Mouse (Mus musculus): ENCODE results near the gene Krcc1.
"Not testable (repeated sequence)": the region's sequence is repeated elsewhere in the genome, so short reads cannot be mapped to it uniquely, and the experiment has no call there.

The Krcc1 gene

DNA sequence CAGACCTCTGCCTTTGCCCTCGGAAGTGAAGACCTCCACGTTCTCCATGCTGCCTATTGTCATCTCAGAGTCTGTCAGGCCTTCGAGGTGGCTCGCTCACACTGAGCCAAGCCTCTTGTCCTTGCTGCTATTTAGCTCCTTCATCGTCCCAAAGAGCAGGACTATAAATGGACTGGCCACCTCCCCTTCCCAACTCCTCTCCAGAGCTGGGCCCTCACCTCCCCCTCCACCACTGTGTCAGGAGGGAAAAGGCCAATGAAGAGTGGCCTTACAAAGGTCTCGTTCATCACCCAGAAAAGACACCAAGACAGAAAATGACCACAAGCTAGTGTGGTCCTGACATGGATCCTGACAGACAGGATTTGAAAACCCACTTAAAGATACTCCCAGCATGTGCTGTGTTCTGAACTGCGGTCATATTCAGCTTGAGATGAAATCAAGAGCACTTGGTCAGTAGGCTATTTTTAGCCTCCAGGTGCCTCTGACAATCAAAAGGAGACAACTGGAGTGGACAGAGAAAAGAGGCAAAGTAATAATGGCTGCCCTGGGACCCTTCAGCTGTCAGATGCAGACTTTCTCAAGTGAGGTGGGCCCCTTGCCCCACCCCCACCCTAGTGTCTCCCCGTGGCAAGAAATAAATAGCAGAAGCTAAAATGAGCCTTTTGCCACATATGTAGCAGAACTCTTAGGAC is 9.2 kb upstream of the Krcc1 start:
- DNase-seq (ENCODE audit: low spot score) = no peak

DNA sequence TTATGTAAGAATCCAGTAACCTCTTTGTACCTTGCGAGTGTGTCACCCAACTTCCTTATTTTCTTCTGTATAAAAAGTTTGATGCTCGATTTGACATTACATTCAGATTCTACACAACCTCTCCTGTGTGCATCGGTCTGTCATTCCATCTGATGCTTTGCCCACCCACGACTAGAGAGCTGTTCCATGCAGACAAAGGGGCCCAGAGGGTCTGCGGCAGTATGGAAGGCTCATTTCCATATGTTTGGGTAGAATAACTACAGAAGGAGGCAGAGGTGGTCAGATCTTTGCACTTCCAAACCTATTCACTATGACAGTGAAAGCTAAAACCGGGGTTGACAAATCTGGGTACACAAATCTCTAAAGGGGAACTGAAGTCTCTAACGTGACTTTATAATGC is 3.9 kb upstream of the Krcc1 start:
- not testable (repeated sequence) for DNase-seq (ENCODE audit: low spot score)

- DNase-seq (ENCODE audit: low spot score) = peak; percentile 72
Measured at GRCm38 (mm10) chr6:71268929-71269685, 2.4 kb upstream of the Krcc1 start.

- not testable (repeated sequence) for DNase-seq (ENCODE audit: low spot score)
Measured at GRCm38 (mm10) chr6:71269686-71270050, 1.8 kb upstream of the Krcc1 start.

DNA sequence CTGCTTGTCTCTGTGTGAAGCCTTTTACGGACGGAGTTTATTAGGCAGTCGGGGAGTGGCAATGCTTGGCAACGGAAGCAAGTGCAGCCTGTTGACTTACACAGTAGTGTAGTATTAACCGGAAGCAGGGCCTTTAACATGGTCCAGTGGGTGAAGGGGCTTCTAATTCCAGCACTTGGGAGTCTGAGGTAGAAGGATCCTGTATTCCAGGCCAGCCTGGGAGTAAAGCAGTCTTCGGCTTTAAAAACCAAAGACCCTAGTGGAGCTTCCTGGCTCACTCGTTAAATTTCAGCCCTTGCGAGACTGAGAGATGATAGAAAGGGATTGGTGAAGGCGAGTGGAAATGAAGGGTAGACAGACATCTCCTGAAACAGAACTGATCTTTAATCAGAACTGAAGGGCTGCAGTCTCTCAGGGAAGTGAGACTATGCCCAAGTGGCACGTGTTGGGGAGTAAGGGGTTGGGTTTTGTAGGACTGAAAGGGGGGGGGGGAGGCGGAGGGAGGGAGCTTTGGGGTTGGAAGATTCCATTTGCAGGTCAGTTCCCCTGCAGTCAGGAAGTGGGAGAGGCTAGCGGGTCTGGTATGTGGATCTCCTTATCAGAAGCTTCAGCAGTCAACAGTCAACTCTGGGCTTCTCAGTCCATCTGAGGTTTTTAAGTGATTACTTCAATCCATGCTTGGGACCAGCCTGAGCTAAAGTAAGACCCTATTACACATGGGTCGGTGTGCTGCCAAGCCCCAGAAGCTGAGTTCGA is 998 bp upstream of the Krcc1 start:
- DNase-seq (ENCODE audit: low spot score) = peak; percentile 40

GRCm38 (mm10) chr6:71271057-71271388 is 454 bp upstream of the Krcc1 start:
- DNase-seq (ENCODE audit: low spot score) = no peak

- peak; percentile 63 for DNase-seq (ENCODE audit: low spot score)
Measured at GRCm38 (mm10) chr6:71272316-71272741, 852 bp downstream of the Krcc1 start.

GRCm38 (mm10) chr6:71273715-71274114 is 2.2 kb downstream of the Krcc1 start:
- no peak for DNase-seq (ENCODE audit: low spot score)

- no peak for DNase-seq (ENCODE audit: low spot score)
Measured at GRCm38 (mm10) chr6:71274621-71275020, 3.1 kb downstream of the Krcc1 start.

- peak; percentile 43 for DNase-seq (ENCODE audit: low spot score)
Measured at GRCm38 (mm10) chr6:71279418-71279817, 7.9 kb downstream of the Krcc1 start.

DNA sequence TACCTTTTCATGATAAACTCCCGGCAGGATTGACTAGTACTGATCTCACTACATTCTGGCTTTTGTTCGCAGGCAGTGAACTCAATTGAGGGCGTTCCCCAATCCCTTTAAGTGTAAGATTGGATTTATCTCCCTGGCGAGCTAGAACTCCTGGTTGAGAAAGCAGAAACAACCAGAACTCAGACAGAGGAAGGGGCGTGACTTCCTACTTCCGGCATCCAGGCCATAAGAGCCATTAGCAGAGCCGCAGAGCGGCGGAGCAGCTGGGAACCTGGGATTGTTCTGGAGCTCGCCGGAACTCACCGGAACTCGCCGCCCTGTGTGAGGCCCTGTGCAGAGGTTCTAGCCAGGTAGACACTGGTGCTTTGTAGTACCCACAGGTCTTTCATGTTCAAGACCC is 22.0 kb downstream of the Krcc1 start:
- no peak for DNase-seq (ENCODE audit: low spot score)

- DNase-seq (ENCODE audit: low spot score) = no peak
Measured at GRCm38 (mm10) chr6:71295303-71295702, 23.8 kb downstream of the Krcc1 start.

GRCm38 (mm10) chr6:71298051-71298450 is 26.6 kb downstream of the Krcc1 start:
- DNase-seq (ENCODE audit: low spot score) = no peak

GRCm38 (mm10) chr6:71298751-71299150 is 27.3 kb downstream of the Krcc1 start:
- DNase-seq (ENCODE audit: low spot score) = no peak

DNA sequence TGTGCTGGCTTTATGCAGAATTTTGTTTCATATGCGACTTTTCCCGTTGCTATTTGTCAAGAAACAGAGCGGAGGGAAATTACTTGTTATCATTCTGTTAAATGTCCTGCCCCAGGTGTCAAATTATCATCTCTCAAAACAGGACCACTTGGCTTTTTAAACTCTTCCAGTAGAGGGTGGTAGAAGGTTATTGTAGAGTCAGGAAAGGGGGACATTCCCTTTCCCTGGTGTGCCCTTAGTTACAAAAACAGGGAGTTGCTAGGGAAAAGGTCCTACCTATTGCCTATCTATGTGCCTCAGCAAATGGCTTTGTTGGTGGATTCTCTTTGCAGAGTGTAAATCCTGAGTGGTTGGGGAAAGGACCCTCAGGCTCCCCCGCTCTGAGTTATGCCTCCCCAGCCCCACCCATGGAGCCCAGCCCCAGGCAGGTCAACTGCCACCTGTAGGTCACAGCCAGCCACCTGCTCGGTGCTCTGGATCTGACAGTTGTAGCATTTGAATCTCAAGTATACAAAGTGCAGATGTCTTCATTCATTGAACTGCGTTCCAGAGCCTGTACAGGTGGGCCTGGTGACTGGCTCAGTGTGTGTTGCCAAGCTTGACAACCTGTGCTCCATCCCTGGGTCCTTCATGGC is 30.7 kb downstream of the Krcc1 start:
- no peak for DNase-seq (ENCODE audit: low spot score)

DNA sequence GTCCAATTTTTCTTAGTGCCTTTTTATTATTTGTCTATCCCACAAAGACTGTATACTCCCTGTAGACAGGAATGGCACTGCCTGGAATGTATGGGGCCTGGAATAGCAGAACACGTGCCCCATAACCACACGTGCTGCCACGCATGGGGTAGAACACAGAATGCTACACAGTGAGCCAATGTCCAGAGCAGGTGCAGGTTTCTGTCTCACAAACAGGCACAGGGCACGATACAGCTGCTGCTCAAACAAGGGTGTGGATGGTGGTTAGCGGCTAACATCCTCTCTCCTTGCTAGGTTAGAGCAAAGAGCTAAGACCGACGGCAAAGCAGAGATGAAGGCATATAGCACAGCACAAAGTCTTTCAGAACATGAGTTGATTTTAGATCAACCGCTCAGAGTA is 36.0 kb downstream of the Krcc1 start:
- DNase-seq (ENCODE audit: low spot score) = no peak

- DNase-seq (ENCODE audit: low spot score) = no peak
Measured at GRCm38 (mm10) chr6:71321826-71322283, 50.4 kb downstream of the Krcc1 start, which contains the start of gene Smyd1. Smyd1 (minus strand) TSS chr6:71322233.

DNA sequence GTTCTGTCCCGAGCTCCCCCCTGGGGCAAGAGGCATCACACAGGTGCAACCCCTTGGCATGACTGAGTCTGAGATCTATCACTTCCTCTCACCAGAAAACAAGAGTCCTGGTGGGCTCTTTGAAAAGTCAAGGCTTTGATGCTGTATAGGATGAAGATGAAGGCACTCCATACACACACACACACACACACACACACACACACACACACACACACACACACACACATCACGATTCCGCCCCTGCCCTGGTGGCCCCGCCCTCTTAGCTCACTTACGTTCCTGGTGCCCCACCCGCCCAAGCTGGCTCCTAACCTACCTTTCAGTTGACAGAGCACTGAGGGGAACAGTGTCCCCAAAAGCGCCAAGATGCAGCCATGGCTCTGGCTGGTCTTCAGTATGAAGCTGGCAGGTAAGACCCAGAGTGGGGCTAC is 51.0 kb downstream of the Krcc1 start, which contains the start of gene Cd8b1:
Gene Cd8b1, plus strand, starts transcription at position 298 of the 431 bp plus-strand sequence.
- DNase-seq (ENCODE audit: low spot score) = no peak

DNA sequence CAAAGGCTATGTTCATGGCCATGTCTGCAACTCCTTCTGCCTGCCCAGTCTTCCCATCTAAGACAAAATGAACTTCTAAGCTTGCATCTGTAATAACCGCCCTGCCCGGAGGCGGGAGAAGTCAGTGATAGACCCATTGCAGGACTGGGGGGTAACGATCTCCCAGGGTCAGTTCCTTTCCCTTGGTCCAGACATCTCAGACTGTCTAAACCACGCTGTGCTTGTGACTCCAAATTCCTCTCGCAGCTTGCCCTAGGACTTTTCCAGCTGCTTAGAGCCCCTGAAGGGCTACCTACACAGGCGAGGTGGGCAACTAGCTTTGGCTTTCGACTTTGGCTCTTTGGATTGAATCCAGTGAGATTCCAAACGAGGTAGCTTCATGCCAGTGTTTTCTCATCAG is 53.3 kb downstream of the Krcc1 start:
- no peak for DNase-seq (ENCODE audit: low spot score)

- DNase-seq (ENCODE audit: low spot score) = no peak
Measured at GRCm38 (mm10) chr6:71329881-71330280, 58.4 kb downstream of the Krcc1 start.

DNA sequence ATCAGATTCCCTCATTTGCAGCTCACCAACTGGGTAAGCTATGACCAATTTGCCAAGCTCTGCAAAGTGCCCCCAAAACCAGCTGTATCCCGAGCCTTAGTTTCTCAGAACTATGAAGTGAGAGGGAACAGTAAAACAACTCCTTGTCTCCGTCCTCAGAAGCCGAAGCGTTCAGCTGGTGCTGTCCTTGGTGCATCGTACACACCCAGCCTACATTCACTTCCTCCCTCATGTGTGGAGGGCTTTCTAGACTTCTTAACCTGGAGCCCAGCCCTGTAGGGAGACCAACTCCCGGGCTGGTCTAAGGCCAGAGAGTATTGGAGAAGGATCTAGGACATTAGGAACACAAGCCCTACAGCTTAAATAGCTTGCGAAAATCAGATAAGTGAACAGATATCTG is 59.0 kb downstream of the Krcc1 start:
- DNase-seq (ENCODE audit: low spot score) = no peak

DNA sequence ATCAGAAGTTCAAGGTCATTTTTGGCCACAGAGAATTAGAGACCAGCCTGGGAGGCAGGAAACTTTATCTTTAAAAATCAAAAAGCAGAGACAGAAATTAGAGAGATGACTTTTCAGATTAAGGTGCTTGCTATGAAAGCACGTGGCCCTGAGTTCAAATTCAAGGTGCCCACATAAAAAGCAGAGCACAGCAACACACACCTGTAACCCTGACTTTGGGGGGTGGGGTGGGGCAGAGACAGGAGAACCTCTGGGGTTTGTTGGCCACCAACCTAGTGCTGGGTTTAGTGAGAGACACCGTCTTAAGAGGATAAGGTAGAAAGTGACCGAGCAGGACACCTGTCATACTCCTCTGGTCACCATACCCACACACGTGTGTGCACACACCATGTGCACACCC is 60.0 kb downstream of the Krcc1 start:
- DNase-seq (ENCODE audit: low spot score) = not testable (repeated sequence)

Measured in adipocyte (in vitro differentiated cells).